10 mouse cellular contexts compared by ENCODE assay signal in the genomic region with DNA sequence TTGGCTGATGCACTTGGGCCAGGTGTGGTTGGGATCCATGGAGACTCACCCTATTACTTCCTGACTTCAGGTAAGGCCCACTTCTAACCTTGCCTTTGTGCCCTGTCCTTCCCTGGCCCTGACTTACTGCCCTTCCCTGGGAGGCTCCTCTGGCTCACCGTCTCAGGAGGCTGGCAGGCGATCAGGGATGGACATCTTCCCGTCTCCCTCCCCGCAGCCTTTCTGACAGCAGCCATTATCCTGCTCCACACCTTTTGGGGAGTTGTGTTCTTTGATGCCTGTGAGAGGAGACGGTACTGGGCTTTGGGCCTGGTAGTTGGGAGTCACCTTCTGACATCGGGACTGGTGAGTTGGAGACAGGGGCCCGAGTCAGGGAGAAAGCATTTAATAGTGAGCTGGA. TPM values are rescaled to one million over a fixed set of nuclear protein-coding genes. Genes with fewer than 3 reads are reported as not detected.
DNase-seq lines count a peak whose midpoint lies in the region; ATAC-seq and TF ChIP-seq lines count a peak whose summit lies in the region.
"Not testable (repeated sequence)": the region's sequence is repeated elsewhere in the genome, so short reads cannot be mapped to it uniquely, and the experiment has no call there.
"Had no signal": no experiment of that assay in that cellular context is flagged by ENCODE, and none has a peak within 500 bp of the region (broad histone marks: within the 10 kb centered on the region; RNA-seq: fewer than 3 reads in every experiment).

No protein-coding gene starts in this region.

- H3K27me3 ChIP-seq in cerebellum, adult 2 months (ENCODE audit: control insufficient read depth, insufficient read depth, low read length); hindbrain, embryonic 10.5 days (ENCODE audit: insufficient read depth, poor library complexity, severe bottlenecking); hindbrain, postnatal 0 days (ENCODE audit: insufficient read depth, low read length); limb, embryonic 10.5 days (ENCODE audit: low read depth, poor library complexity, severe bottlenecking); lung, embryonic 15.5 days: not testable (repeated sequence)
- H3K27me3 ChIP-seq in forebrain, embryonic 13.5 days, result peaks cover 10% of the 10 kb centered on the region; the same call in 1 of the 2 replicates
- H3K27me3 ChIP-seq in midbrain, embryonic 13.5 days, result 0 out of 2 replicates have a peak, but pooled peaks cover 10% of the 10 kb centered on the region

- TF ChIP-seq CTCF in cerebellum, adult 2 months (IDR thresholded peaks at IDR 0.05; ENCODE audit: borderline replicate concordance, insufficient read depth, low read depth, low read length); hindbrain, postnatal 0 days (IDR thresholded peaks at IDR 0.05; ENCODE audit: low read depth): not testable (repeated sequence)

- not testable (repeated sequence) for DNase-seq in cerebellum, adult 2 months; hindbrain, embryonic 10.5 days (ENCODE audit: low spot score); hindbrain, postnatal 0 days (ENCODE audit: low spot score); limb, embryonic 10.5 days (ENCODE audit: low spot score)

- ATAC-seq in forebrain, embryonic 13.5 days; hindbrain, postnatal 0 days; lung, embryonic 15.5 days (ENCODE audit: borderline replicate concordance, extremely low read depth, low FRiP score, low TSS enrichment); midbrain, embryonic 13.5 days: not testable (repeated sequence)

- not testable (repeated sequence) for H3K9ac ChIP-seq in forebrain, embryonic 13.5 days; hindbrain, postnatal 0 days (replicated peaks; ENCODE audit: low read length); lung, embryonic 15.5 days; midbrain, embryonic 13.5 days (replicated peaks)

- WGBS in cerebellum, adult 2 months, result 59% methylated on average over 7 of the region's 7 CpGs
- 89% methylated on average over 7 of the region's 7 CpGs for WGBS in forebrain, embryonic 13.5 days
- WGBS in hindbrain, embryonic 10.5 days, result 88% methylated on average over 7 of the region's 7 CpGs
- WGBS in hindbrain, postnatal 0 days, result 82% methylated on average over 7 of the region's 7 CpGs
- WGBS in limb, embryonic 10.5 days, result 86% methylated on average over 7 of the region's 7 CpGs
- WGBS in lung, embryonic 15.5 days, result 71% methylated on average over 7 of the region's 7 CpGs
- WGBS in midbrain, embryonic 13.5 days, result 84% methylated on average over 7 of the region's 7 CpGs

- H3K4me3 ChIP-seq in cerebellum, adult 2 months (replicated peaks; ENCODE audit: insufficient read depth, low read depth, low read length), result peak overlapping the region; percentile 32
- not testable (repeated sequence) for H3K4me3 ChIP-seq in forebrain, embryonic 13.5 days; hindbrain, postnatal 0 days (ENCODE audit: low read length); midbrain, embryonic 13.5 days (replicated peaks)
- H3K4me3 ChIP-seq in hindbrain, embryonic 10.5 days, result peak overlapping the region; percentile 26; the same call in 1 of the 2 replicates
- H3K4me3 ChIP-seq in limb, embryonic 10.5 days, result 0 out of 2 replicates have a peak overlapping the region, but pooled peaks have one; percentile 17
- H3K4me3 ChIP-seq in lung, embryonic 15.5 days, result peak overlapping the region; percentile 71; the same call in 1 of the 2 replicates

- H3K9me3 ChIP-seq in forebrain, embryonic 13.5 days (replicated peaks); hindbrain, embryonic 10.5 days; hindbrain, postnatal 0 days (ENCODE audit: low read length); limb, embryonic 10.5 days (replicated peaks); lung, embryonic 15.5 days; midbrain, embryonic 13.5 days: not testable (repeated sequence)

- not testable (repeated sequence) for H3K27ac ChIP-seq in cerebellum, adult 2 months (ENCODE audit: insufficient read depth, low read length); forebrain, embryonic 13.5 days; hindbrain, postnatal 0 days; limb, embryonic 10.5 days; lung, embryonic 15.5 days; midbrain, embryonic 13.5 days
- peak overlapping the region; percentile 40; the same call in 1 of the 2 replicates for H3K27ac ChIP-seq in hindbrain, embryonic 10.5 days

- H3K4me2 ChIP-seq in forebrain, embryonic 13.5 days, result peak overlapping the region; percentile 93; the same call in 1 of the 2 replicates
- H3K4me2 ChIP-seq in hindbrain, postnatal 0 days (ENCODE audit: low read depth, low read length), result peak overlapping the region; percentile 70; the same call in 1 of the 2 replicates
- peak overlapping the region; percentile 55 for H3K4me2 ChIP-seq in lung, embryonic 15.5 days
- H3K4me2 ChIP-seq in midbrain, embryonic 13.5 days (replicated peaks), result peak overlapping the region; percentile 84

- H3K4me1 ChIP-seq in cerebellum, adult 2 months (ENCODE audit: control insufficient read depth, insufficient read depth, low read length); hindbrain, postnatal 0 days (ENCODE audit: insufficient read depth, low read length): not testable (repeated sequence)
- H3K4me1 ChIP-seq in forebrain, embryonic 13.5 days, result peaks cover 24% of the 10 kb centered on the region
- H3K4me1 ChIP-seq in hindbrain, embryonic 10.5 days (replicated peaks), result peaks cover 47% of the 10 kb centered on the region
- peaks cover 41% of the 10 kb centered on the region for H3K4me1 ChIP-seq in limb, embryonic 10.5 days
- H3K4me1 ChIP-seq in lung, embryonic 15.5 days, result peaks cover 28% of the 10 kb centered on the region
- H3K4me1 ChIP-seq in midbrain, embryonic 13.5 days (replicated peaks), result peaks cover 29% of the 10 kb centered on the region

- H3K36me3 ChIP-seq in forebrain, embryonic 13.5 days (ENCODE audit: poor library complexity, severe bottlenecking), result peaks cover 12% of the 10 kb centered on the region
- H3K36me3 ChIP-seq in hindbrain, embryonic 10.5 days, result peaks cover 38% of the 10 kb centered on the region
- not testable (repeated sequence) for H3K36me3 ChIP-seq in hindbrain, postnatal 0 days (ENCODE audit: insufficient read depth, low read length); lung, embryonic 15.5 days; midbrain, embryonic 13.5 days
- peaks cover 38% of the 10 kb centered on the region for H3K36me3 ChIP-seq in limb, embryonic 10.5 days

- TF ChIP-seq POLR2A in cerebellum, adult 2 months (IDR thresholded peaks at IDR 0.05; ENCODE audit: borderline replicate concordance, insufficient read depth, low read length), result not testable (repeated sequence)

RNA-seq across cellular contexts. Expression of gene Aph1a, which starts 1.7 kb away (rescaled TPM):
- 78.1 and 80.3 TPM in 2 replicates for polyA plus RNA-seq in cerebellum, adult 2 months (2012; rRNA removed)
- polyA plus RNA-seq in forebrain, embryonic 13.5 days (2015; fragmentation: Nextera tagmentation; extraction: Ambion mirVana), result 28.3 and 34.4 TPM in 2 replicates
- polyA plus RNA-seq in hindbrain, embryonic 10.5 days (2016; fragmentation: Nextera tagmentation; extraction: Ambion mirVana), result 33.9 and 35.8 TPM in 2 replicates
- total RNA-seq in hindbrain, postnatal 0 days (2014; rRNA removed), result 75.9 and 99.4 TPM in 2 replicates
- polyA plus RNA-seq in hindbrain, postnatal 0 days (2015; fragmentation: Nextera tagmentation; extraction: Ambion mirVana), result 41.1 and 42.2 TPM in 2 replicates
- 24.3 and 24.5 TPM in 2 replicates for polyA plus RNA-seq in limb, embryonic 10.5 days (2016; fragmentation: Nextera tagmentation; extraction: Ambion mirVana)
- 37.9 and 47.4 TPM in 2 replicates for polyA plus RNA-seq in lung, embryonic 15.5 days (2015; fragmentation: Nextera tagmentation; extraction: Ambion mirVana)
- polyA plus RNA-seq in midbrain, embryonic 13.5 days (2015; fragmentation: Nextera tagmentation; extraction: Ambion mirVana), result 32.6 and 33.8 TPM in 2 replicates

RNA-seq across cellular contexts. Expression of gene BC028528, which starts 3.7 kb away (rescaled TPM):
- polyA plus RNA-seq in cerebellum, adult 2 months (2012; rRNA removed), result 9.0 and 9.3 TPM in 2 replicates
- 11.8 and 12.4 TPM in 2 replicates for polyA plus RNA-seq in forebrain, embryonic 13.5 days (2015; fragmentation: Nextera tagmentation; extraction: Ambion mirVana)
- polyA plus RNA-seq in hindbrain, embryonic 10.5 days (2016; fragmentation: Nextera tagmentation; extraction: Ambion mirVana), result 12.3 and 12.7 TPM in 2 replicates
- total RNA-seq in hindbrain, postnatal 0 days (2014; rRNA removed), result 2.6 and 5.5 TPM in 2 replicates
- polyA plus RNA-seq in hindbrain, postnatal 0 days (2015; fragmentation: Nextera tagmentation; extraction: Ambion mirVana), result 21.3 and 23.3 TPM in 2 replicates
- polyA plus RNA-seq in limb, embryonic 10.5 days (2016; fragmentation: Nextera tagmentation; extraction: Ambion mirVana), result 7.9 and 11.4 TPM in 2 replicates
- polyA plus RNA-seq in lung, embryonic 15.5 days (2015; fragmentation: Nextera tagmentation; extraction: Ambion mirVana), result 69.8 and 76.9 TPM in 2 replicates
- 12.9 and 14.4 TPM in 2 replicates for polyA plus RNA-seq in midbrain, embryonic 13.5 days (2015; fragmentation: Nextera tagmentation; extraction: Ambion mirVana)

RNA-seq across cellular contexts. Expression of gene Car14, which starts 9.0 kb away (rescaled TPM):
- 49.8 and 63.2 TPM in 2 replicates for polyA plus RNA-seq in cerebellum, adult 2 months (2012; rRNA removed)
- polyA plus RNA-seq in forebrain, embryonic 13.5 days (2015; fragmentation: Nextera tagmentation; extraction: Ambion mirVana), result 23.1 and 27.4 TPM in 2 replicates
- 50.1 and 69.4 TPM in 2 replicates for polyA plus RNA-seq in hindbrain, embryonic 10.5 days (2016; fragmentation: Nextera tagmentation; extraction: Ambion mirVana)
- total RNA-seq in hindbrain, postnatal 0 days (2014; rRNA removed), result 7.5 and 9.4 TPM in 2 replicates
- polyA plus RNA-seq in hindbrain, postnatal 0 days (2015; fragmentation: Nextera tagmentation; extraction: Ambion mirVana), result 16.7 and 17.8 TPM in 2 replicates
- 161 and 187 TPM in 2 replicates for polyA plus RNA-seq in limb, embryonic 10.5 days (2016; fragmentation: Nextera tagmentation; extraction: Ambion mirVana)
- 11.6 and 11.9 TPM in 2 replicates for polyA plus RNA-seq in lung, embryonic 15.5 days (2015; fragmentation: Nextera tagmentation; extraction: Ambion mirVana)
- 8.5 and 11.7 TPM in 2 replicates for polyA plus RNA-seq in midbrain, embryonic 13.5 days (2015; fragmentation: Nextera tagmentation; extraction: Ambion mirVana)
- total RNA-seq: hematopoietic stem cell, adult 5-6 weeks; megakaryocyte-erythroid progenitor cell, adult 5-6 weeks had no signal
- polyA plus RNA-seq: activated CD4-positive, CD25-positive, alpha-beta regulatory T cell, adult 4 months had no signal

RNA-seq across cellular contexts. Expression of gene Ciart, which starts 13.4 kb away (rescaled TPM):
- 48.4 and 48.7 TPM in 2 replicates for polyA plus RNA-seq in cerebellum, adult 2 months (2012; rRNA removed)
- polyA plus RNA-seq in forebrain, embryonic 13.5 days (2015; fragmentation: Nextera tagmentation; extraction: Ambion mirVana), result 5.2 and 5.4 TPM in 2 replicates
- polyA plus RNA-seq in hindbrain, embryonic 10.5 days (2016; fragmentation: Nextera tagmentation; extraction: Ambion mirVana), result 9.5 and 13.6 TPM in 2 replicates
- total RNA-seq in hindbrain, postnatal 0 days (2014; rRNA removed), result 2.5 and 4.3 TPM in 2 replicates
- polyA plus RNA-seq in hindbrain, postnatal 0 days (2015; fragmentation: Nextera tagmentation; extraction: Ambion mirVana), result 7.5 and 11.4 TPM in 2 replicates
- 8.8 and 10.5 TPM in 2 replicates for polyA plus RNA-seq in limb, embryonic 10.5 days (2016; fragmentation: Nextera tagmentation; extraction: Ambion mirVana)
- polyA plus RNA-seq in lung, embryonic 15.5 days (2015; fragmentation: Nextera tagmentation; extraction: Ambion mirVana), result 4.9 and 5.2 TPM in 2 replicates
- 3.2 and 4.8 TPM in 2 replicates for polyA plus RNA-seq in midbrain, embryonic 13.5 days (2015; fragmentation: Nextera tagmentation; extraction: Ambion mirVana)

RNA-seq across cellular contexts. Expression of gene Mrps21, which starts 24.2 kb away (rescaled TPM):
- 265 and 281 TPM in 2 replicates for polyA plus RNA-seq in cerebellum, adult 2 months (2012; rRNA removed)
- 334 and 380 TPM in 2 replicates for polyA plus RNA-seq in forebrain, embryonic 13.5 days (2015; fragmentation: Nextera tagmentation; extraction: Ambion mirVana)
- 379 and 403 TPM in 2 replicates for polyA plus RNA-seq in hindbrain, embryonic 10.5 days (2016; fragmentation: Nextera tagmentation; extraction: Ambion mirVana)
- 128 and 145 TPM in 2 replicates for total RNA-seq in hindbrain, postnatal 0 days (2014; rRNA removed)
- 271 and 273 TPM in 2 replicates for polyA plus RNA-seq in hindbrain, postnatal 0 days (2015; fragmentation: Nextera tagmentation; extraction: Ambion mirVana)
- polyA plus RNA-seq in limb, embryonic 10.5 days (2016; fragmentation: Nextera tagmentation; extraction: Ambion mirVana), result 357 and 376 TPM in 2 replicates
- 305 and 336 TPM in 2 replicates for polyA plus RNA-seq in lung, embryonic 15.5 days (2015; fragmentation: Nextera tagmentation; extraction: Ambion mirVana)
- 340 TPM in 2 replicates for polyA plus RNA-seq in midbrain, embryonic 13.5 days (2015; fragmentation: Nextera tagmentation; extraction: Ambion mirVana)
